Mouse (Mus musculus) megakaryocyte-erythroid progenitor cell, adult 5-6 weeks (primary cell): ENCODE results near the gene Nans. TPM values are rescaled to one million over a fixed set of nuclear protein-coding genes. Genes with fewer than 3 reads are reported as not detected.
A peak's percentile ranks its signal among the peaks of the same experiment; 100 is the strongest.

Source experiments
- ATAC-seq: replicated peaks from 2 replicates; pipeline ENCODE4 v1.8.0; 2016; ENCODE audit warnings: mild to moderate bottlenecking, inconsistent platforms; ENCODE audit not compliant: severe bottlenecking, poor library complexity, low FRiP score, low TSS enrichment
- total RNA-seq, 2 experiments: library from RNA; stranded (forward) in 1 of 2; stranded (reverse) in 1 of 2; fragments of 200-1000, 215-1000 nt in 1 of 2; fragments of >200 nt in 1 of 2; fragmentation: Nextera tagmentation in 1 of 2; gene quantifications; 2 replicates each; pipeline ENCODE4 v1.2.3; 2014 to 2017

Nans gene
- total RNA-seq (2014; fragmentation: Nextera tagmentation), result 58.0 and 77.3 TPM in 2 replicates
- total RNA-seq (2017), result 57.8 and 68.7 TPM in 2 replicates

- peak; percentile 93 for ATAC-seq
These were observed at the start of gene Nans for GRCm38 (mm10) chr4:46489028-46489925. Gene Nans, plus strand, starts transcription at chr4:46489248.

- ATAC-seq, result peak; percentile 83
These were observed 46.5 kb upstream of the Nans start for GRCm38 (mm10) chr4:46442501-46442900.

GRCm38 (mm10) chr4:46445237-46445945, 43.7 kb upstream of the Nans start:
- ATAC-seq, result no peak

- ATAC-seq, result no peak
These were observed 41.6 kb upstream of the Nans start for GRCm38 (mm10) chr4:46447461-46447860.

GRCm38 (mm10) chr4:46448886-46449285, 40.2 kb upstream of the Nans start:
- ATAC-seq, result peak; percentile 27

GRCm38 (mm10) chr4:46450020-46450518, 39.0 kb upstream of the Nans start:
- ATAC-seq, result no peak

- peak; percentile 56 for ATAC-seq
These were observed 38.4 kb upstream of the Nans start, which contains the start of gene Anp32b for GRCm38 (mm10) chr4:46450519-46451131. Gene Anp32b, plus strand, starts transcription at chr4:46450902.

- ATAC-seq, result no peak
These were observed 37.7 kb upstream of the Nans start for GRCm38 (mm10) chr4:46451240-46451757.

- ATAC-seq, result no peak
These were observed 37.1 kb upstream of the Nans start for GRCm38 (mm10) chr4:46451758-46452480.

GRCm38 (mm10) chr4:46452481-46452850, 36.6 kb upstream of the Nans start:
- ATAC-seq, result peak; percentile 48

GRCm38 (mm10) chr4:46452855-46453719, 36.0 kb upstream of the Nans start:
- no peak for ATAC-seq

- peak; percentile 35 for ATAC-seq
These were observed 34.8 kb upstream of the Nans start for GRCm38 (mm10) chr4:46454097-46454864.

GRCm38 (mm10) chr4:46456762-46457161, 32.3 kb upstream of the Nans start:
- ATAC-seq, result no peak

- ATAC-seq, result no peak
These were observed 31.9 kb upstream of the Nans start for GRCm38 (mm10) chr4:46457186-46457585.

- ATAC-seq, result no peak
These were observed 30.6 kb upstream of the Nans start for GRCm38 (mm10) chr4:46458411-46458810.

GRCm38 (mm10) chr4:46463130-46463830, 25.8 kb upstream of the Nans start:
- ATAC-seq, result peak; percentile 72

- no peak for ATAC-seq
These were observed 23.3 kb upstream of the Nans start for GRCm38 (mm10) chr4:46465740-46466139.
